Mouse (Mus musculus) ovary, postnatal 10 days (tissue): Measurements from ENCODE around the gene Ctf2.
A peak's percentile ranks its signal among the peaks of the same experiment; 100 is the strongest.

Experiments
- DNase-seq: peaks from one replicate; pipeline ENCODE4 v3.0.0; 2022; ENCODE audit warnings: low spot score

The Ctf2 gene

DNA sequence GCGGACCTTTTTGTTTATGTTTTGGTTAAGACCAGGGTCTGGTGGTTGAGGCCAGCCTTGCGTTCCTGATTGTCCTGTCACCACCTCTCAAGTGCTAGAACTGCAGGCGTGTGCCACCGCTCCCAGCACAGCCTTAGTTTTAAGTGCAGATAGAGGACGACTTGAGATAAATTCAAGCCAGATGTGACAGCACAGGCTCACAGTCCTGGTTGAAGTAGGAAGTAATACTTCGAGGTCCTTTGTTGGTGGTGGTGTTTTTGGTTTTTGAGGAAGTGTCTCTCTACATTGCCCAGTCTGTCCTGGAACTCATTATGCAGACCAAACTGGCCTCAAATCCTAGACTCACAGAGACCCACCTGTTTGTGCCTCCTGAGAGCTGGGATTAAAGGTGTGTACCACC, 27.8 kb upstream of the Ctf2 start:
- no peak for DNase-seq

DNA sequence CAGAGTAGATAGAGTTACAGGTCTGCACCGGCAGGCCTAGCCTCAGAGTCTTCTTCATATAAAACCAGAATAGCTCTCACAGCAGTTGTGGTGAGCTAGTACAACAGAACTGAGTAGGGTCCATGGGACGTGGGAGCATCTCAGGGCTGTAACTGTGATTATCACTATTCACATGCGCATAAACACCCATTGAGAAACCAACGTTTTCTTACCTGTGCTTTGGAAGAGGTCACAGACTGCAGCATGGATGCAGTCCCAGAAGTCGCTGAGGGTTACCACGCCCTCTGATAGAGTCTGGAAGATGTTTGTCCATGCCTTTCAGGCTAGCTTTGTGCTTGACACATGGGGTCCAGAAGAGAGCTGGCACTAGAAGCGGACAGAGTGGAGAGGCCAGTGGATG, 21.8 kb upstream of the Ctf2 start:
- DNase-seq, result no peak

DNA sequence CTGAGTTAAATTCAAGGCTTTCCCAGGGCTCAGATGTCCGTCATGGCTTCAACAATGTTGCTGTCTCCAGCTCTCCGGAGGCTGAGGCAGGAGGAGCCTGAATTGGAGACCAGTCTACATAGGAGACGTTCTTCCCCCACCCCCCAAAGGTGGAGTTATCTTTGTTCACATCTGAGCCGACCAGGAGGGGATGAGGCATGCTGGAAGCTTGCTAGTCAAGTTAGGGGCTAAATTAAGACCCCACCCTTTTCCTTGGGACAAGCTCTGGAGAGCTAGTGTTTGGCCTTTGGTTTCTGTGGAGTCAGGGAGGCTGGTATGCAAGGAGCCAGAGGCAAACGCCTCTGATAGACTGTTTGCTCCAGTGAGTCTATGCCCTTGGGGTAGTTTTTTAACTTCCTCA, 21.2 kb upstream of the Ctf2 start:
- no peak for DNase-seq

DNA sequence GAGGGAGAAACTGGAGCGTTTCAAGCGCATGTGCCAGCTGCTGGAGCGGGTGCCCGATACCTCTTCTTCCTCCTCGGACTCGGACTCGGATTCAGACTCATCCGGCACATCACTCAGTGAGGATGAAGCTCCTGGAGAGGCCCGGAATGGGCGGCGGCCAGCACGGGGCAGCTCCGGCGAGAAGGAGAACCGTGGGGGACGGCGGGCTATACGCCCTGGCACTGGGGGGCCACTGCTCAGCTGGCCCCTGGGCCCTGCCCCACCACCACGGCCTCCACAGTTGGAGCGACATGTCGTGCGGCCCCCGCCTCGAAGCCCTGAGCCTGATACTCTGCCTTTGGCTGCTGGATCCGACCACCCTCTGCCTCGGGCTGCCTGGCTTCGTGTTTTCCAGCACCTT, 20.1 kb upstream of the Ctf2 start:
- no peak for DNase-seq

DNA sequence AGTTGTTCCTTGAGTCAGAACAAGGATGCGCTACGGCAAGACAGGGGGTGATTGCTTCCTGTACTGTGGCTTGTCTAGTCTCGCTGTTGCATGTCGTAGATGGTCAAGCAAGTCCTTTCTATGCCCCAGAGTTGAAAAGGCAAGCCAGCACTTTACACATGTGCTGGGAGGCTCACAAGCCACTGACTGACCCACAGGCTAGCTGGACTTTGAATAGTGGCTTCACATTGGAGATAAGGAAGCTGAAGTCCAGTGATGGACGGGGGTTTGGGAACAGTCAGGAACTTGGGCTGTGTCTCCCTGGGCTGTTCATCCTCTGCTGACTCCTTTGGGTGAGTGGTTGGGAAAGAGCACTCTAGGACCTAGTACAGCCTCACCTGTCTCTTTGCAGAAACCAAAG, 19.7 kb upstream of the Ctf2 start:
- no peak for DNase-seq

DNA sequence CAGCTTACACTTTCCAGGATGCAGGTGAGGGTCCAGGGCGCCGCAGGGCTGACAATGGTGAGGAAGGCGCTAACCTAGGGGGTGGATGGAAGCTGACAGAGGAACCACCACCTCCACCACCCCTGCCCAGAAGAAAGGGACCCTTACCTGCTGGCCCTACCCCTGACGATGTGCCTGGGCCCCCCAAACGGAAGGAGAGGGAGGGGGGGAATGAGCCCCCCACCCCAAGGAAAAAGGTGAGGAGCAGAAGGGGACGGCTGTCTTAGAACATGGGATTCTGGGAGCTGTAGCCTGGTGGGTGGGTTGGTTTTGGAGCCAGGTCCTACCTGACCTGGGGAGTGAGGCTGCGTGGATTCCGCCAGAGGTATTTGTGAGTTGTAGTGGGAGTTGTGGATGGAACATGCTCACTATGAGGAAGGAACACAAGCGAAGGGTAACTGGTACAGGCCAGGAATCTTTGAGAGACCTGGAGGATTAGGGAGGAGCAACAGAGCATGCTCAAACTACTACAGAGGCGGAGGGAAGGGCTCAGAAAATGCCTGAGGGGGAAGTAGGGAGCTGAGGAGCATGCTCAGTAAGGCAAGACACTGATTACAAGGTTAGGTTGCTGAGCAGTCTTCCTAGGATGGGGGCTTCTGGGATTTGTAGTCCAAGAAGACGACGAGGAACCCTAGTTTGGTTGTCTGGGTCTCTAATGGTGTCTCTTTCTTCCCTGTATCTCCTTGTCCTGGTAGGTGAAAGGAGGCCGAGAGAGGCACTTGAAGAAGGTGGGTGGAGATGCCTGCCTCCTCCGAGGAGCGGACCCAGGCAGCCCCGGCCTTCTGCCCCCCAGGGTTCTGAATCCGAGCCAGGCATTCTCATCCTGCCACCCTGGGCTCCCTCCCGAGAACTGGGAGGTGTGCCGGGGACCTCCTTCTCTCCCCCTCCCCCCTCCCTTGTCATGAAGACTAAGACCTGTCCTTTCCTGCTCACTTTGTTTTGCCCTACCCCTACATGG, 18.5 kb upstream of the Ctf2 start:
- no peak for DNase-seq

DNA sequence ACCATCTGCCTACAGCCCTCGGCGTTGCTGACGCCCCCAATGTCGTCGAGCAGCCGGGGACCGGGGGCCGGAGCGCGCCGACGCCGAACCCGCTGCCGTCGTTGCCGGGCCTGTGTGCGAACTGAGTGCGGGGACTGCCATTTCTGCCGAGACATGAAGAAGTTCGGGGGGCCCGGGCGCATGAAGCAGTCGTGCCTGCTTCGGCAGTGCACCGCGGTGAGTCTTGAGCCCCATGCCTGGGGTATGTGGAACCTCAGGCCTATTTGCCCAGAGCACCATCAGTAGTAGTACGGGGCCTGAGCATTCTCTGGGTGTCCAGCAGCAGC, 16.2 kb upstream of the Ctf2 start:
- DNase-seq, result no peak

DNA sequence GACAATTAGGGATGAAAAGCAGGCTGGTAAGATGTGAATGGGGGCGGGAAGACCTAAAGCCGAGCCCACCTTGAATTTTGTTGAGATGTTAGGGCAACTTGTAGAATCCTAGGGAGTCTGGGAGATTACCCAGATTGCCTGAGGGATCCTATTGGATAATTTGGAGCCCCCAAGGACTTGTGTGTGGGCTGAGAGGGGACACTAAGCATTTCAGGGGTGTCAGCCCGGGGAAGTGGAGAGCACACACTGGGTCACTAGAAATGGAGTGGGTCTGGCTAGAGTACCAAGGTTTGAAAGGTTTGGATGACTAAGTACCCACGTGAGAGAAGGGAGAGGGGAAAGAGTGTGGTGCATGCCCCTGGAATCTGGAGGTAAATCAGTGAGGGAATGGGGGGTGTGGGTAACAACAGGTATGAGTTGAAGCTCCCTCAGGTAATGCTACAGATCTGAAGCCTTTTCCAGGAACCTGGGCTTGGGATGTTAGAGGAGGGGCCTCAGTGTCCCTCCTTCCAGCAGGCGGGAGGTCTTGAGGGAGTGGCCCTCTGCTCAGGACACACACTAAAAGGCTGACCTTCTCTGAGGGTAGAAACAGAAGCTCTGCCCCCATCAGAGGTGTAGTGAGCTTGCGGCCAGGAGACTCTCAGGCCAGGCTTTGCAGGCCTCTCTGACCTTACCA, 15.7 kb upstream of the Ctf2 start:
- DNase-seq, result no peak

DNA sequence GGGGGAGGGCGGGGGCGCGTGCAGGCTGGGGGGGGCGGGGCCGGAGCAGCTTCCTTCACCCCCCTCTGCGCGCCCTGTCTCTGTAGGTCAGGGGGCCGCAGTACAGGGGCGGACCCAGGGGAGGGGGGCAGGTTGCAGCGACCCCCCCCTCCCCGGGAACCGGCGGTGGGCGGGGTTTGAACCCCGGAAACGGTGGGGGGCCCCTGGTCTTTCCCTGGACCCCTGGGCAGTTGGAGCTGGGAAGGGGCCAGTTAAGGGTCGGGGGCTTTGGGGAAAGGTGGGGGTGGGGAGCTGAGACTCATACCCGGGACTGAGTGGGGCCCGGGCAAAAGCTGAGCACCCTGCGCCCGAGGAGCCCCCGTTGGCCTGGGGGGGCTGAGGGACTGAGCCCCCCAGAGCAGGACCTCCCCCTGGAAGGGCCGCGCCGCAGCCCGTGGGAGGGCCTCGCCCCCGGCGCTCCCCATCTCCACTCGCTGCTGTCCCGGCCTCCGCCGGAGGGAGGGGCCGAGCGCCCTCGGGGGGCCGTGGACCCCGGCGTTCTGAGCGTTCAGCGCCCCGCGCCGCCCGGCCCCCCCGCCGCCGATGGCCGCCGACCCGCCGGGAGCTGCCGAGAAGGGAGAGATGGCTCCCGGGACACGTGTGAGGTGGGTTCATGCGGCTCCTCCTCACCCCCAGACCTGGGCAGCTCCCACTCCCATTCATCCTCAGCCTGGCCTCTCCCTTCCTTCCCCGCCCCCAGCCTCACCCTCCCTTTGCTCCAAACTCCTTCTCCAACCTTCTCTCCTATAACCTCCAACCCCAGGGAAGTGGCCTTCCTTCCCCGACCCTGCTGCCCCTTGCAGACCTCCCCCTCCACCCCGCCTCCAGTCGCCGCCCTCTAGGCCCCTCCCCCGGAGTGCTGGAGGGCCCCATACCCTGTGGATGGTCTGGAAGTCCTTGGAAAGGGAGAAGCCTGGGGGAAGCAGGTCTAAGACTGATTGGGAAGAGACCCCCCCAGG, 14.8 kb upstream of the Ctf2 start:
- no peak for DNase-seq

DNA sequence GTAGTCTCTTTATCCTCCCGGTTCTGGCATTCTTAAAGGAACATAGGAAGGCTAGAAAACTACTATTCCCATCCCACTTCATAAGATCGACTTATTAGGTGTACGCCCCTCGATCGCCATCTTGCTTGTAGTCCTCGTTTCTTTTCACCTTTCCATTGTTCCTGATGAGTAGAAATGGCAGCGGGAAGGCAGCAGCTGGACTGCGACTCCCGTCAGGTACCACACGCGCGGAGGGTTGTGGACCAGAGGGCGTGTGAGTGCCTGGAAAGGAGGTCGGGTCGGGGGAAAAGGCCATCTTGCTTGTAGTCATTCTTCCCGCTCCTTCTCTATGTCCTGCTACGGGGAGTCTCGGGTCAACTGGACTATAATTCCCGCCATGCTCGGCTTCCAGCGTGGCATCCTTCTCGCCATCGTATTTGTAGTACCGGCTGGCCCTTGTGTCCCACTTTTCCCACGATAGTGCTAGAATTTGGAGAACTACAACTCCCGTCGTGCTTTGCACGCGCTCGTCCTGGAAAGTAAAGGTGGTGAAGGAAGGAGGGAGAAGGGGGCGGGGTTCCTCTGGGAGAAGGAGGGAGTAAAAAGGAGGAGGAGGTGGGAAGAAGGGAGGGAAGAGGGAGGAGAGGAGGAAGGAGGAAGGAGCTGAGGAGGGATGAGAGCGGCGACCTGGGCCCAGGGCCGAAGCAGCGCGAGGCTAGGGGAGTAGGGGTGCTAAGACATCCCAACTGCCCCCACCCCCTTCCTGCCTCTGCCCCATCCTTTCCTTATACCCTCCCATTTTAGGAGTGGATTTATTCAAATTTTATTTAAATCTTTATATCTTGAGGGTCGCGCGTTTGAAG, 13.9 kb upstream of the Ctf2 start:
- peak; percentile 72 for DNase-seq

DNA sequence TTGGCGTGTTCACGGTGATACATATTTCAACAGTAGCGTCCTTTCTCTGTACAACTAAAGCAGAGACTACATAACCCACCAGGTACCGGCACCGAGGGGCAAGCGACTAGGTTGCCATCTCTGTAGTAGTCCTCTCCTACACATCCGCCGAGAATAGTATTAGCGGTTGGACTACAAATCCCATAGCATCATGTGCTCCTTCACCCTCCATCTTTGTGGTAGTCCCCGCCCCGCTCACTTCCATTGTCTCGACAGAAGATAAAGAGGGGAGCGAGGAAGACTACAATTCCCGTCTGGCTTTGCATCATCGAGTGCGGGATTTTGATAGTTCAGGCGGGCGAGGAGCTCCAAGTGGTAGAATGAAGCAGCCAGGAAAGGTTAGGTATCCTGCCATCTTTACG, 13.3 kb upstream of the Ctf2 start:
- peak; percentile 55 for DNase-seq

DNA sequence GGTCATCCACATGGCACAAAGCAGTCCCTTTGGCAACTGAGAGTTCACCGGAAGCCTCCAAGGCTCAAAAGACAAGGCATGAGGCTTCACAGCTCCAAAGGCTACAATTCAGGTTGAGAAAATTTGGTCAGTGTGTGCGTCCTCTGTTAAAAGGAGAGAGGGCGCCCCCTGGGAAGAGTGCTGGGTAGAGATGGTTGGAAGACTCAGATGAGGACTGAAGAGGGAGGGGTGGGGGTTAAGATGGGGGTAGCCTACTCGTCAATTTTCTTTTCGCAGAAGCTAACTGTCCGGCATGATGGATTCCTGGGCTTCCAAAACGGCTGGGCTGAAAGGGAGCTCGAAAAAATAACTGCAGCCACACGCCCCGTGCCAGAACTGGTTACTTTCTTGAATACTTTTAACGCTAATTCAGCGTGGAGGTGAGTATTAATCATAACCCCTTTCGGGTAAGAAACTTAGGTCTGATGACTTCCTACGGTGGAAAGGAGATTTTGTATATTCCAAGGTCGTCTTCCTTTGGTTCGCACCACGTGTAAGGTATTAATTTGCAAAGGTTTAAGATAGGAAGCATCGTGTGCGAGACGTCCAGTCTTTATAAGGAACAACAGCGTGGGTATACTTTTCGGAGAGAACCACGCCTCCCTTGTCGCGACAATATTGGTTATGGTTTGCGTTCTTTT, 12.5 kb upstream of the Ctf2 start, which contains the start of gene Fbxl19:
Gene Fbxl19, plus strand, starts transcription at position 178 of the 680 bp plus-strand sequence.
- no peak for DNase-seq

DNA sequence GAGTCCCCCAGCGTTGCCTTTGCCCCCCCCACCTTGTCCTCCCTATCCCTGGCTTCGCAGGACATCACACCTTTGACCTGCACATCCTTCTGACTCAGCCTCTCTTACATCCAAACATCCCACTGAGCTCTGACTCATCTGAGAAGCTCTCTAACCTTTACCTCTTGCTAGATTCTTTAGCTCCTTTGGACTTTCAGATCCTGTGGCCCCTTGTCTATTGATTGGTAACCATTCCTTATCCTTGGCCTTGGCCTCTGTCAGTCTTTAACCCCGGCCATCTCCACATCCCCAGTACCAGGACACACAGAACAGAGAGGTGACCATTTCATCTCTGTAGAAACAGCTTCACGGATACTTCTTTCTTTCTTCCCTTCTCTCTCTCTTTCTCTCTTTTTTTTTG, 1.8 kb downstream of the Ctf2 start:
- no peak for DNase-seq

DNA sequence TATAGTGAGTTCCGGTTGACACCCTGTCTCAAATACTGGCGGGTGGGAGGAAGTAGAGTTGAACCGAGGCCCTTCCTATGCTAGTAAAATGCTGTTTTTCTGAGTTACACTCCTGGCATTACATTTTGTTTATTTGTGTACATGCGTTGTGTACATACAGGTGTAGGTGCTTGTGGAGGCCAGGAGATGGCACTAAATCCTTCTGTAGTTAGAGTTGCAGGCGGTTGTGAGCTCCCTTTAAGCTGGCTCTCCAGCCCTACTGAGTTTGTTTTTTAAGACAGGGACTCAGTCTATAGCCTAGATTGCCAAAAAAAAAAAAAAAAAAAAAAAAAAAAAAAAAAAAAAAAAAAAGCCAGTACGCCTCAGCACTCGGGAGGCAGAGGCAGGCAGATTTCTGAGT, 4.1 kb downstream of the Ctf2 start:
- no peak for DNase-seq

DNA sequence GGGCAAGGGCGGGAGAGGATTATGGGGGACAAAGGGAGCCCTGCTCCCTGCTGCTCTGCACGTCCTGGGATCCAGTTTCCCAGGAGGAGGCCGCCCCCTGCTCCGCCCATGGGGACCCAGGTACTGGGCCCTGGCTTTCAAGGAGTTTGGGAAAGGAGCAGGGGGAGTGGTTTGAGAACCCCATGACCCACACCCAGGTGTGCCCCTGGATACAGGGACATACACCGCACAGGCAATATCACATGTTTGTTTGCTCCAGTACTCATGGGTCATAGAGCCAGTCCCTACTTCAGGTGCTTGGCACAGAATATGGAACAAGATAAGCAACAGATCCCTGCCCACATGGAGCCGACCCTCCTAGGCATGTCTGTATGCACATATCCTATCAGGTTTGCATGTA, 6.0 kb downstream of the Ctf2 start:
- DNase-seq, result no peak

DNA sequence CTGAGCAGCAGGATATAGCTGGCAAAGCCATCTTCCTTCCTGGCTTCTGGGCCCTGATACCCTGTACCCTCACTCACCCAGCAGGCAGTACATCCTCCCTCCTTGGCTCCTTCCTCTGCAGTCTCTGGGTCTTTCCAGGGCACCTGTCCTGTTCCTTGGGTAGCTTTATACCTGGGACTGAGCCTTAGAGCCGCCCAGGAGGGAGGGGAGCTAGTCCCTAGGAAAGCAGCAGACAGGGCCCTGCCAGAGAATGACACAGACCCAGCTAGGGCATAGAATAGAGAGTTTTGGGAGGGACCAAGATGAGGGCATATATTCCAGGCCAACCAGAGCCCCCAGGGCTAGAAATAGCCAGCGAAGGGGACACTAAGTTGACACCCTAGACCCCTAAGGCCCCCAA, 6.5 kb downstream of the Ctf2 start:
- DNase-seq, result no peak

DNA sequence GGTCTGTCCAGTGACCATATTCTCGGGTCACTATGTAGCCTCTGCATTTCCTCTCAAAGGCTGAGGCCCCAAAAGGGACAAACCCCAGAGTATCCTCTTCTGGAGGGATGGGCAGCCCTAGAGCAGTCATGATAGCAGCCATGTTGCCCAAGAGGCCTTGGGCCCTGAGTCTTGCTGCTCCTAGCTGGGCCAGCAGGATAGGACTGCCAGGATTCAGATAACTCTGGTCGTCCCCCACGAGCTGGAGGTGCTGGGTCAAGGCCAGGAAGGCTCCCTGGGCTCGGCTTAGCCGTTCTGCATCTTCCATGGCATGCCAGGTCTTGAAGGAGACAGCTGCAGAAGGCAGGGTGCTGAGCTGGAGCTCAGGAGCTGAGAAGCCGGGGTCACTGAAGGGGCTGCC, 12.7 kb downstream of the Ctf2 start:
- no peak for DNase-seq

DNA sequence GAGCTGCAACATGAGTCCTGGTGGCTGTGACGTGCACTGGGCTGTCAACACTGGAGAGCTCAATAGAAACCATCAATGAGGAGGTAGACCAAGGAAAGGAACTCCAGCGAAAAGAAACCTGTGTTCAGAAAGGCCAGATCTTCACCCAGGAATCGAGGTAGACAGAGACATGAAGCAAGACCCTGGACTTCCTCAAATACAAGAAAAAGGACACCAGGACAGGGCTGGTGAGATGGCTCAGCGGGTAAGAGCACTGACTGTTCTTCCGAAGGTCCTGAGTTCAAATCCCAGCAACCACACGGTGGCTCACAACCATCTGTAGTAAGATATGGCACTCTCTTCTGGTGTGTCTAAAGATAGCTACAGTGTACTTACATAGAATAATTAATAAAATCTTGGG, 13.6 kb downstream of the Ctf2 start:
- DNase-seq, result no peak

DNA sequence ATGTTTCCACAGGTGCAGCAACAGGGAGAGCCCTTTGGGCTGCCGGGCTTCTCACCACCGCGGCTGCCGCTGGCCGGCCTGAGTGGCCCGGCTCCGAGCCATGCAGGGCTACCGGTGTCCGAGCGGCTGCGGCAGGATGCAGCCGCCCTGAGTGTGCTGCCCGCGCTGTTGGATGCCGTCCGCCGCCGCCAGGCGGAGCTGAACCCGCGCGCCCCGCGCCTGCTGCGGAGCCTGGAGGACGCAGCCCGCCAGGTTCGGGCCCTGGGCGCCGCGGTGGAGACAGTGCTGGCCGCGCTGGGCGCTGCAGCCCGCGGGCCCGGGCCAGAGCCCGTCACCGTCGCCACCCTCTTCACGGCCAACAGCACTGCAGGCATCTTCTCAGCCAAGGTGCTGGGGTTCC, 15.0 kb downstream of the Ctf2 start:
- DNase-seq, result peak; percentile 52

DNA sequence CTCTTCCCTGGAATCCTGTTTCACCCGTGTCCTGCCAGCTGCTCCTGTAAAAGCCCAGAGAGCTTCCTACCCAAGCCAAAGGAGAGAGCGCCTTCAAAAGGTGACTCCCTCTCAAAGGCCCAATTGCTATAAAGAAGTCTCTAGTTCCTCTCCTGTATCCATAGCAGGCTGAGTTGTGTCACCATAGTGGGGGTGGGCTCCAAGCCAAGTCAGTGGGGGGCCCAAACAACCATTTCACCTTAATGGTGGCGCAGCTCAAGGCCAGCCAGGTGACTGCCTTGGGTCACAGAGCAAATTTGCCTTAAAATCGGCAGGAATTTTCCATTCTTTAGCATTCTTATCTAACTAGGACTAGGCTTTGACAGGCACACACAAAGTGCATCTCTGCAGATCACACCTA, 17.1 kb downstream of the Ctf2 start:
- no peak for DNase-seq
